Mouse (Mus musculus) spleen, adult 2 months (tissue): ENCODE results near the gene Gstcd.

Experiments used
- CTCF ChIP-seq: fragments of 200-500 bp; IDR thresholded peaks from 2 replicates; pipeline ENCODE4 v1.5.1; 2011; ENCODE audit warnings: mild to moderate bottlenecking, inconsistent platforms; ENCODE audit not compliant: insufficient read depth, insufficient read length, insufficient replicate concordance; ENCODE audit errors: extremely low read depth
- POLR2A ChIP-seq: fragments of 200-500 bp; IDR thresholded peaks from 2 replicates; pipeline ENCODE4 v1.6.1; 2011; ENCODE audit warnings: low read depth, low read length, inconsistent platforms

DNA sequence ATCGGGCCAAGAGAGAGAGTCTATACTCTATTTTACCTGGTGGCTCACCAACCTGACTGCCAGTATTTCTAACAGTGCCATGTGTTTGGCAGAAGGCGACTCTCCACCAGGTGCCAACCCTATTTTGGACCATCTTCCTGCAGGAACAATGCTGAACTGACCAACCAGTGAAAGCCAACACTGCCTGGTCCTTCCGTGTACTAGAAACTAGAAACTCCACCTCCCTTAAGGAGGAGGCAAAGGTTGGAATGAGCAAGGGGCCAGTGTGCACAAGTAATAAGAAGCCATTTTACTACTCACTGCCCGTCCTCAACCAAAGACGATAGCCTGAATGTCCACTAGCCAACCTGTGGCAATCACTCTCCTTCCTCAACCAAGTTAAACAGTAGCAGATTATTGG lies 145.7 kb downstream of the Gstcd start:
- TF ChIP-seq POLR2A (no peak), CTCF (no peak)
